Mouse (Mus musculus) splenic B cell, adult 2 months (primary cell): ENCODE measurements at regions not wholly inside any gene's neighbourhood (a gene's known extent, or its start where the extent isn't known, plus 50 kb on each side); places are given as distances from the start of the nearest gene placed in this dataset.
"Not testable (repeated sequence)": the region's sequence is repeated elsewhere in the genome, so short reads cannot be mapped to it uniquely, and the experiment has no call there.

Experiments
- DNase-seq: peaks from one replicate; pipeline ENCODE4 v3.0.0-alpha.2; 2011; ENCODE audit warnings: low read depth, low spot score
- H3K27me3 ChIP-seq: 2 replicates; pipeline ENCODE4 v1.6.1; 2012; ENCODE audit warnings: mild to moderate bottlenecking, low read length, moderate library complexity, mixed read lengths; ENCODE audit not compliant: control insufficient read depth, poor library complexity, insufficient read depth, severe bottlenecking
- H3K36me3 ChIP-seq: 2 replicates; pipeline ENCODE4 v1.6.1; 2012; ENCODE audit warnings: mild to moderate bottlenecking, low read length, moderate library complexity, mixed read lengths; ENCODE audit not compliant: control insufficient read depth, poor library complexity, insufficient read depth, severe bottlenecking

DNA sequence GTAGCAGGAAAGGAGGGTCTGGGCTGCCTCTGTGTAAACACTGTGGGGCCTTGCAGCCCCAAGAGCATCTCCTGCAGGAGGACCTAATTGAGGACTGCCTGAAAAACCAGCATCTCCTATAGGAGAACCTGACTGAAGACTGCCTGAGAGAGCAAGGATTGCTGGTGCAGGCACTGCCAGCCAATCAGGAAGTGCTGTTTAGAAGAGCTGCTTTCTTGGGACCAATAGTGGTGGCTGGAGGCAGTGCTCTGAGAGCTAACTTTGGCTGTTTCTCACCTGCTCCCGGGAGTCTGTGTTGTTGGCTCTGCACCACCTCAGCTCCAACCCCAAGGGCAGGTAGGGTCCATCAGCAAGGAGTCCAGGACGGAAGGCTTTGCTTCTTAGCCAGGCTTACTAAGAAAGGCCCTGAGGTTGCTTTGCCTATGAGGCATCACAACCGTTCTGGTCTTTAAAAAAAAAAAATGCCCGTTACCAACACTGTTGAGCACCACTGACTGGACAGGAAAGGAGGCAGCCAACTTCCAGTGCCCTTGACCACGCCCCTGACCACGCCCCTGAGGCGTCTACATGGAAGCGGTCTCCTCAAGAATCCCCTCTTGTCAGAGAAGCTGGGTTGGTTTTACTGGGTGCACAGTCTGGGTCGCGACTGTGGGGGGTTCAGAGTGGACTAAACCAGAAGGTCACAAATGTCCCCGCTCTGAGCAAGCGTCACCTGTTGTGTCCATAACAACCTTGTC lies 105.0 kb upstream of the Ipo5 start:
- H3K27me3 ChIP-seq, DNase-seq, H3K36me3 ChIP-seq: not testable (repeated sequence)

DNA sequence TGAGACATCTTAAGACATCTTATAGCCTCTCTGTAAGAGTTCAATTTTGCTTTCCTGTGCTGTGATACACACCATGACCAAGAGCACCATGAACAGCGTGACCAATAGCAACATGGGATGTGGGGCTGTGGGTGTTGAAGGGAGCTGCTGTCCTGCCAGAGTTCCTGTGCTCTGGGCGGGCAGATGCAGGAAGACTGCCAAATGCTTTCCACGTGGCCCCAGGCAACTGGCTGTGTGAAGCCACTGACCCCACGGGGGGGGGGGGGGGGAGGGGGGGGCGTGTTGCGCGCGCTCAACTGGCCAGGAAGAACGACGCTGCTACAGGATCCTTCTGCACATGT lies 104.5 kb upstream of the Ipo5 start:
- Histone ChIP-seq H3K36me3 (no peaks in the 10 kb centered on the region), H3K27me3 (no peaks in the 10 kb centered on the region)
- no peak for DNase-seq

DNA sequence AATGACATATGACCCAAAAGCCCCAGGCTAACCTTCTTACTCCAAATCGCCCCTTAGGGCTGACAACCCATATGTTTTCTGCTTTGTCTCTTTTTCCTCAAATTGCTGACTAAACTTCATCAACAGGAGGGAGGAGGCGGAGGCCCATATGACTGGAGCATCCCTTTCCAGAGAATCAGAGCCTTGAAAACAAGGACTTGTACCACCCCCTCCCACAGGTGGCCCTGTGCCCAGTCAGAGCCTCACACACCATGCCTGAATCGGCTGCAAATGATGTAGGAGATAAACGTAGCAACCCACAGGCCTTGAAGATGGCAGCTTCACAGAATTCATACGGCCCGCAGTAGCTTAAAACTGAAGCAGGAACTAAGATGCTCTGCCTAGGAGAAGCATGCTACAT lies 101.7 kb upstream of the Ipo5 start:
- no peaks in the 10 kb centered on the region for H3K27me3 ChIP-seq
- no peaks in the 10 kb centered on the region for H3K36me3 ChIP-seq
- no peak for DNase-seq

DNA sequence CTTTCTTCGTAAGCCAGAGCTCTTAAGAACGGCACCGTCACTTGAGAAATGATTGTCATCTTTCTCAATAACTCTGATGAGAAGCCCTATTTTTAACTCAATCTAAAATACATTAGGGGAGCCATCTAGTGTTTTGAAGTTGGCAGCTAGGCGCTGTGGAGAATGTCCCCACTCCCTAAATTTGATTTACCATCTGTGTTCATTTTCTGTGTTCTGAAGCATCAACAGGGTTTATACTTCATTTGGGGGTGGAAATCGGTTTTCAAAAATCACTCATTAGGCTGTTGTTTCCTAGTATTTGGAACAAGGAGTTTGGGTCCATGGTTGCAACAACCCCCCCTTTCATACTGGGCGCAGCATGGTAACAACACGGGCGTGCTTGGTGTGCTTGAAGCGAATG lies 97.1 kb upstream of the Ipo5 start:
- no peaks in the 10 kb centered on the region for H3K27me3 ChIP-seq
- no peaks in the 10 kb centered on the region for H3K36me3 ChIP-seq
- no peak for DNase-seq

DNA sequence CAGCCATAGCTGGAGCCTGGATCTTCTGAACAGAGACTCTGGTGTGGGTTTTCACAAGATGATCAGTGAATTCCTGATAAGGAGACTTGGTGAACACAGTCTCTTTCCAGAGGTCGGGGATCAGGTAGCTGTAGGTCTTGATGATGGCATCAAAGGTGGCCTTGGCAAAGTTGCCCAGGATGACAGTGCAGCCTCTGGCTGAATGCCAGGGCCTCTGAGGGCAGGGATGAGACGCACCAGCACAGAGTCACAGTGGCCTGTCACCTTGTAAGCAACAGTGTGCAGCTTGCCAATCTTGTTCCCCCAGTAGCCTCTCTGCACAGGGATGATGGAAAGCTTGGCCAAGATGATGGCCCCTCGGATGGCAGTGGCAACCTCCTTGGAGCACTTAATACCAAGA lies 95.9 kb upstream of the Ipo5 start:
- H3K27me3 ChIP-seq, H3K36me3 ChIP-seq, DNase-seq: not testable (repeated sequence)

DNA sequence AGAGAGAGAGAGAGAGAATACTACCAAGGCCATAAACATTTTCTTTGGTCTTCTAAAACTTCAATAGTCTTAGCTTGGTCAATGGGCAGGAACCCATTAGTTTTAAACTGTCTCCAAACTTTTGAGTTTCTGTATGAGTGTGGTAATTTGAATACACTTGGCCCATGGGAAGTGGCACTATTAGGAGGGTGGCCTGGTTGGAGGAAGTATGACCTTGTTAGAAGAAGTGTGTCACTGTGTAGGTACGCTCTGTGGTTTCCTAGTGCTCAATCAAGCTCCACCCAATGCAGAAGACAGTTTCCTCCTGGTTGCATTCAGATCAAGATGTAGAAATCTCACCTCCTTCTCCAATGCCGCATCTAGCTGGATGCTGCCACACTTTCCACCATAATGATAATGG lies 94.5 kb upstream of the Ipo5 start:
- Histone ChIP-seq H3K27me3 (no peaks in the 10 kb centered on the region), H3K36me3 (no peaks in the 10 kb centered on the region)
- DNase-seq, result no peak

DNA sequence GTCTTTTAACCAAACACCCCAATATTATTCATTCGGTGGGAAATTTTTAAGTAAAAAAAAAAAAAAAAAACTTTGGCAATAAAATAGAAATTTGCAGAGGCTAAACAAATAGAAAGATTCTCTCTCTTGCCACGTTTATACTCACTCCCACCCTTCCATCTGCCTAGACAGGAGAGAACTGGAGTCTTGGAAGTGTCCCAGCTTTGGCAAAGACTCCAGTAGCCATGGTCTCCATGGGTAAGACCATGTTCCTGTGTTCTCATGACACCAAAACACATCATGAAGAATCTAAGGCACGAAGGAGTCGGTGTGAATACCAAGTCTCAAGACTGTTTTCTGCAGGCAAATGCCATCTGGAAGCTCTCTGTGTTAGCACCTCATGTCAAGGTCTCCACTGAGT lies 84.8 kb upstream of the Ipo5 start:
- no peak for DNase-seq
- H3K36me3 ChIP-seq, result no peaks in the 10 kb centered on the region
- H3K27me3 ChIP-seq, result no peaks in the 10 kb centered on the region

DNA sequence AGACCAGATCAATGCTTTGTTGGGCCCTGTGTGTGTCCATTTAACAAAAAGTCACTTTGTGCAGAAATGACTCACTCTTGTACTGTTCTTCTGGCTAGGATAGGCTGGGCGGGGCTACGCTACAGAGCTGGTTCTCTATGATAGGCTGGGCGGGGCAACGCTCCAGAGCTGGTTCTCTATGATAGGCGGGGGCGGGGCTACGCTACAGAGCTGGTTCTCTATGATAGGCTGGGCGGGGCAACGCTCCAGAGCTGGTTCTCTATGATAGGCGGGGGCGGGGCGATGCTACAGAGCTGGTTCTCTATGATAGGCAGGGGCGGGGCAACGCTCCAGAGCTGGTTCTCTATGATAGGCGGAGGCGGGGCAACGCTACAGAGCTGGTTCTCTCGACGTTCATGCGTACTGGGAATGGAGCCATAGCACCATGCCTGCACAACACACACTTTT lies 80.6 kb upstream of the Ipo5 start:
- DNase-seq, result peak; percentile 60
- H3K27me3 ChIP-seq, H3K36me3 ChIP-seq: not testable (repeated sequence)

DNA sequence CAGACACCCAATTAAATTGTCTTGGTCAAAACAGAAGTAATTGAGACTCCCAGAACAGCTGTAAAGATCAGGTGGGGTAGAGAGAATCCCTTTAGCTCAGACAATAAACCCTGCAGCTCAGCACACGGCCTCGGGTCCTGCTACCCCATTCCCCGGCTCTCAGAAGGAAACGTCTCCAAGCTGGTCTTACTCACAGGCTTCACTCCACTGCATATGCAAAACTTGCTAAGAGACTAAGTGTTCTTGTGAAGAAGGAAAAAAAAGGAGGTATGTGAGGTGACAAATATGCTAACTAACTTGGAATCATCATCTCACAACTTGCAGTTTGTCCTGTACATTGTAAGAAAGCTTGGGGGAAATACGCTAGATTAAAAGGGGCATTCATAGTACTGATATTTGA lies 79.6 kb upstream of the Ipo5 start:
- DNase-seq, result no peak
- no peaks in the 10 kb centered on the region for H3K27me3 ChIP-seq
- H3K36me3 ChIP-seq, result no peaks in the 10 kb centered on the region

DNA sequence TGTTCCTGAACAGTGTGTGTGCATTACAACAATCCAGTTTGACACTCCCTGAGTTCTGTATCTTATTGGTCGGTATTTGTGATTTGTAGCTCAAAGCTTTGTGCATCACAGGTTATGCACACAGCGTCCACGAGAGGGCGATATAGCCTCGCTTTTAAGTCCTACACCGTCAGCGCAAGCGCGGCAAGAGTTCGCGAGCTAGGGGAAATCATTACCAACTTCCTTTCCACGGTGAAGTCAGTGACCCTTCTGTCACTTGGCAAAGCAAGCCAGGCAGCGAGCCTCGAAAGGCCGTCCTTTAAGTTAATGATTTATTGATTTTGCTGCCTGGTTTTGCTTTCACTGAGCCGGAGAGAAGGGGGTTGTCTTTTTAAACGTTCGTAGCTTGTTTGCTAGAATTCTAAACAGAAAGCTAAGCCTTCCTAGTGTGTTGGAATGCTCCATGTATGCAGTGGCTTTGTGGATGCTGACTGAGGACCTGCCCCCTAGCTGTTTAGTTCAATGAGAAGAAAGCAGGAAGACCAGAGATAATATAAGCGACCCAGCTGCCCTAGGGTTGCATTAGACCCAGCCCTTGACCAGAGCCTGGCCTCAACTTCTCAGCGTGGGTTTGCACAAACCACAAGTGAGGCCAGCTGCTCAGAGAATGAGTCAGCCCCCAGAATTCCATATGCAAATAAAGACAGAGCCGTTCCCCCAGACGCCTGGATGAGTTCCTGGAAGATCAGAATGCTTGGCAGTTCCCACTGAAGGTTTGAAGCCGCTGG lies 79.0 kb upstream of the Ipo5 start:
- DNase-seq, result peak; percentile 94
- Histone ChIP-seq H3K36me3 (no peaks in the 10 kb centered on the region), H3K27me3 (no peaks in the 10 kb centered on the region)

DNA sequence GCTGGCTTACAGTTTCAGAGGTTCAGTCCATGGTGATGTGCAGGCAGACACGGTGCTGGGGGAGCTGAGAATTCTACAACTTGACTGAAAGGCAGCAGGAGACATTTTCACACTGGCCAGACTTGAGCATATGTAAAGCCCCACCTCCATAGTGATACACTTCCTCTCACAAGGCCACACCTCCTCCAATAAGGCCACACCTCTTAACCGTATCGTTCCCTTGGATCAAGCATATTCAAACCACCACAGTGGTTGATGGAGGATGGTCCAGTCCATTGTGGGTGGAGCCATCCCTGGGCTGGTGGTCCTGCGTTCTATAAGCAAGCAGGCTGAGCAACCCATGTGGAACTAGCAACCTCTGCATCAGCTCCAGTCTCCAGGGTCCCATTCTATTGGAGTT lies 76.2 kb upstream of the Ipo5 start:
- DNase-seq, result no peak
- no peaks in the 10 kb centered on the region for H3K36me3 ChIP-seq
- H3K27me3 ChIP-seq, result no peaks in the 10 kb centered on the region

DNA sequence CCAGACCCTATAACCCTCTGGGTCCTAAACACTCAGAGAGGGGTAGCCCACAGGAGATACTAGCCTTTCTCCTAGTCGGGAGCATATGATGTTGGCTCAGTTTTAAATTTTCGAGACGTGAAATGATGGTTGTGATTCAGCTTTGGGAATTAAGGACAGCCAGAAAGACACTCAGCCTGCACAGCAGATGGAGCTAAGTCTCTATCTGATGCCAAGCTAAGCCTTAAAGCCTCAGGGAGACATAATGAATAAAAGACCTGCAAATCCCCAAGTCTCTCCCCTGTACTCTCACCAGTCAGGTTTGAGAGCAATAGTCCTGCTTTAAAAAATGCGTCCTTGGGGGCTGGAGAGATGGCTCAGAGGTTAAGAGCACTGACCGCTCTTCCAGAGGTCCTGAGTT lies 75.3 kb upstream of the Ipo5 start:
- Histone ChIP-seq H3K27me3 (no peaks in the 10 kb centered on the region), H3K36me3 (no peaks in the 10 kb centered on the region)
- no peak for DNase-seq

DNA sequence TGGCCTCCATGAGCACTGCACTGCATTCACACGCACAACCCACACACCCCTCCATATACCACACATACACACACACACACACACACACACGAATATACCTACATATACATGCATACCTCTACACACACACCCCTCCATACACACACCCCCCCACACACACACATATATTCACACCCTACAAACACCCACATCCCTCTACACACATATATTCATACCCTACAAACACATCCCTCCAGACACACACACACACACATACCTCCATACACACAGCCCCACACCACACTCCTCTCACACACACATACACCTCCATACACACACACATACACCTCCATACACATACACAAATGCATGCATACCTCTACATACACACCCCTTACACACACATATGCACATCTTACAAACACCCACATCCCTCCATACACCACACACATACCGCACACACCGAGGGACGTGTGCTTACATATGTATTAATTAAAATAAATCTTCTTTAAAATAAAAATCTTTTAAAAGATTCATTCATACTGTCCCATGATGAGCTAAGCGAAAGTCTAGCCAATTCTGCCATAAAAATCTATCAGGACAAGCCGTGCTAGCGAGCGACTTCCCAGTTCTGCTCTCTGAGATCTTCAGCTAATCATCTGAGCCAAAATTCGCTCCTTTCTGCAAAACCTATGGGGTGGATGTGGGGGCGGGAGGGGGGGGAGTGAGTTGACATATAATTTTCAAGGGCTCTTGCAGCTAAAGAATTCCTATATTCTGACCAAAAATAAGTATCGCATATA lies 74.3 kb upstream of the Ipo5 start:
- Histone ChIP-seq H3K27me3 (no peaks in the 10 kb centered on the region), H3K36me3 (no peaks in the 10 kb centered on the region)
- DNase-seq, result no peak

DNA sequence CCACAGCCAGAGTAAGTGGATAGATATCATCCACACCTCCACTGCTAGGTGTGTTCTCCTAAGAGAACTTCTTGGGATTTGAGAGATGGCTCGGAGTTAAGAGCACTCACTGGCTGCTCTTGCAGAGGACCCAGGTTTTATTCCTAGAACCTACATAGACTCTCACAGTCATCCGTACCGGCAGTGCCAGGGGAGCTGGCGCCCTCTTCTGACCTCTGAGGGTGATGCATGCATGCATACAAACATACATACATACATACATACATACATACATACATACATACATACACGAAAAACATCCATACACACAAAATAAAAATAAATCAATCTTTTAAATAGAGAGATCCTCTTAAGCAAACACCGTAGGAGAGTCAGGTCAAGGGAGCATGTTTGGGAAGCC lies 70.1 kb upstream of the Ipo5 start:
- no peak for DNase-seq
- no peaks in the 10 kb centered on the region for H3K27me3 ChIP-seq
- H3K36me3 ChIP-seq, result no peaks in the 10 kb centered on the region

DNA sequence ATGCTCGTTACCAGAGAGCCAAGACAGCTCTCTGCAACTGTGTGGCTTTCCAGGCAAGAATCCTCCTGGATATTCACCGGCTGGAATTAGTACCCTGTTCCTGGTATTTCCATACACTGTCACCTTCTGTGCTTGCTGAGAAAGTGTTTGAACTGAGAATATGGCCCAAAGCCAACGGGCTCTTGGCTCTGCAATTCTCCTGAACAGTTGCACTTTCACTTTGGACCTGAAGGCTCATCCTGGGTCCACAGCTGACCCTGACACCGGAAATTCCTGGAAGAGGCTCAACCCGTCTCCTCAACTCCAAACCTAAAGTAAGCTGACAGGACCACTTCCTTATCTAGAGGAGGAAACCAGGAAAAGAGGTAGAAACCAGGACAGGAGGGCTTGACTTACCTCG lies 69.7 kb upstream of the Ipo5 start:
- DNase-seq, result no peak
- no peaks in the 10 kb centered on the region for H3K36me3 ChIP-seq
- H3K27me3 ChIP-seq, result no peaks in the 10 kb centered on the region
